In genomic region chr4:54526003-54526586, GRCm38 (mm10) we compare ENCODE assay signal across 18 mouse cellular contexts.
DNase-seq lines count a peak whose midpoint lies in the region; ATAC-seq and TF ChIP-seq lines count a peak whose summit lies in the region.
"Had no signal": no experiment of that assay in that cellular context is flagged by ENCODE, and none has a peak within 500 bp of the region (broad histone marks: within the 10 kb centered on the region; RNA-seq: fewer than 3 reads in every experiment).

No protein-coding gene starts in this region.

- no peak overlapping the region for H3K4me3 ChIP-seq in kidney, postnatal 0 days (replicated peaks; ENCODE audit: low read depth, low read length)
- H3K4me3 ChIP-seq in kidney, embryonic 15.5 days (replicated peaks), result no peak overlapping the region
- no peak overlapping the region for H3K4me3 ChIP-seq in embryonic facial prominence, embryonic 13.5 days
- no peak overlapping the region for H3K4me3 ChIP-seq in limb, embryonic 14.5 days (replicated peaks; ENCODE audit: low read length)
- H3K4me3 ChIP-seq: forebrain, embryonic 13.5 days; gastrocnemius, adult 2 months; heart, embryonic 15.5 days; hindbrain, embryonic 15.5 days; myocyte had no signal

- ATAC-seq in kidney, postnatal 0 days (replicated peaks; ENCODE audit: low FRiP score, low read depth), result no peak
- no peak for ATAC-seq in kidney, embryonic 15.5 days (replicated peaks; ENCODE audit: low FRiP score)
- ATAC-seq in embryonic facial prominence, embryonic 13.5 days (ENCODE audit: insufficient number of reproducible peaks, insufficient read depth, low FRiP score, low TSS enrichment, low read depth), result peak; percentile 69; the same call in 1 of the 2 replicates
- peak; percentile 92 for ATAC-seq in limb, embryonic 14.5 days (ENCODE audit: low FRiP score, low read depth)
- ATAC-seq: forebrain, embryonic 13.5 days had no signal

- H3K27ac ChIP-seq in kidney, postnatal 0 days, result no peak overlapping the region
- no peak overlapping the region for H3K27ac ChIP-seq in kidney, embryonic 15.5 days
- H3K27ac ChIP-seq in embryonic facial prominence, embryonic 13.5 days, result peak overlapping the region; percentile 49
- peak overlapping the region; percentile 71 for H3K27ac ChIP-seq in limb, embryonic 14.5 days (replicated peaks; ENCODE audit: low read depth, low read length)
- H3K27ac ChIP-seq: forebrain, embryonic 13.5 days; gastrocnemius, adult 2 months; heart, embryonic 15.5 days; hindbrain, embryonic 15.5 days had no signal

- no peak for TF ChIP-seq POLR2A in limb, embryonic 14.5 days (IDR thresholded peaks at IDR 0.05; ENCODE audit: borderline replicate concordance, extremely low read depth, insufficient read depth, insufficient read length)

- H3K9ac ChIP-seq in kidney, postnatal 0 days (ENCODE audit: low read depth, low read length), result no peak overlapping the region
- H3K9ac ChIP-seq in kidney, embryonic 15.5 days, result no peak overlapping the region
- no peak overlapping the region for H3K9ac ChIP-seq in embryonic facial prominence, embryonic 13.5 days
- H3K9ac ChIP-seq in limb, embryonic 14.5 days (ENCODE audit: low read depth, low read length, severe bottlenecking), result no peak overlapping the region
- H3K9ac ChIP-seq: forebrain, embryonic 13.5 days; heart, embryonic 15.5 days; hindbrain, embryonic 15.5 days had no signal

- no peaks in the 10 kb centered on the region for H3K27me3 ChIP-seq in kidney, postnatal 0 days (ENCODE audit: insufficient read depth, low read length)
- no peaks in the 10 kb centered on the region for H3K27me3 ChIP-seq in kidney, embryonic 15.5 days
- H3K27me3 ChIP-seq in embryonic facial prominence, embryonic 13.5 days, result no peaks in the 10 kb centered on the region
- no peaks in the 10 kb centered on the region for H3K27me3 ChIP-seq in limb, embryonic 14.5 days (ENCODE audit: control insufficient read depth, insufficient read depth, low read length)
- H3K27me3 ChIP-seq: forebrain, embryonic 13.5 days; heart, embryonic 15.5 days; hindbrain, embryonic 15.5 days had no signal

- WGBS in kidney, postnatal 0 days, result 23% methylated on average over 5 of the region's 5 CpGs
- WGBS in kidney, embryonic 15.5 days, result 19% methylated on average over 5 of the region's 5 CpGs
- WGBS in embryonic facial prominence, embryonic 13.5 days, result 4% methylated on average over 5 of the region's 5 CpGs
- 4% methylated on average over 5 of the region's 5 CpGs for WGBS in limb, embryonic 14.5 days

- no peaks in the 10 kb centered on the region for H3K9me3 ChIP-seq in kidney, postnatal 0 days (replicated peaks; ENCODE audit: low read length)
- H3K9me3 ChIP-seq in kidney, embryonic 15.5 days (replicated peaks), result no peaks in the 10 kb centered on the region
- no peaks in the 10 kb centered on the region for H3K9me3 ChIP-seq in embryonic facial prominence, embryonic 13.5 days
- H3K9me3 ChIP-seq in limb, embryonic 14.5 days (ENCODE audit: control insufficient read depth, low read length), result no peaks in the 10 kb centered on the region
- H3K9me3 ChIP-seq: forebrain, embryonic 13.5 days; heart, embryonic 15.5 days; hindbrain, embryonic 15.5 days had no signal

- H3K36me3 ChIP-seq in kidney, postnatal 0 days (ENCODE audit: insufficient read depth, low read length), result no peaks in the 10 kb centered on the region
- H3K36me3 ChIP-seq in kidney, embryonic 15.5 days, result no peaks in the 10 kb centered on the region
- H3K36me3 ChIP-seq in embryonic facial prominence, embryonic 13.5 days, result no peaks in the 10 kb centered on the region
- H3K36me3 ChIP-seq in limb, embryonic 14.5 days (ENCODE audit: control insufficient read depth, insufficient read depth, low read length), result no peaks in the 10 kb centered on the region
- H3K36me3 ChIP-seq: heart, embryonic 15.5 days; hindbrain, embryonic 15.5 days had no signal

- H3K4me2 ChIP-seq in kidney, postnatal 0 days (ENCODE audit: low read length), result no peak overlapping the region
- H3K4me2 ChIP-seq in kidney, embryonic 15.5 days, result no peak overlapping the region
- H3K4me2 ChIP-seq in embryonic facial prominence, embryonic 13.5 days, result peak overlapping the region; percentile 5; the same call in 1 of the 2 replicates
- no peak overlapping the region for H3K4me2 ChIP-seq in limb, embryonic 14.5 days (replicated peaks; ENCODE audit: low read depth, low read length, severe bottlenecking)
- H3K4me2 ChIP-seq: forebrain, embryonic 13.5 days; heart, embryonic 15.5 days; hindbrain, embryonic 15.5 days had no signal

- peak; percentile 12; the same call in 1 of the 2 replicates for TF ChIP-seq CTCF in kidney, postnatal 0 days (IDR thresholded peaks at IDR 0.05; ENCODE audit: low read depth)

- H3K4me1 ChIP-seq in kidney, postnatal 0 days (replicated peaks; ENCODE audit: insufficient read depth, low read length), result no peaks in the 10 kb centered on the region
- no peaks in the 10 kb centered on the region for H3K4me1 ChIP-seq in kidney, embryonic 15.5 days
- H3K4me1 ChIP-seq in embryonic facial prominence, embryonic 13.5 days, result peaks cover 36% of the 10 kb centered on the region
- H3K4me1 ChIP-seq in limb, embryonic 14.5 days (ENCODE audit: control insufficient read depth, insufficient read depth, low read length), result peaks cover 32% of the 10 kb centered on the region
- H3K4me1 ChIP-seq: forebrain, embryonic 13.5 days; hindbrain, embryonic 15.5 days had no signal

- no peak for DNase-seq in kidney, postnatal 0 days (ENCODE audit: low spot score)
- peak; percentile 74 for DNase-seq in embryo, embryonic 10 days (ENCODE audit: low spot score)
- DNase-seq in limb, embryonic 14.5 days (ENCODE audit: low spot score), result peak; percentile 81
- no peak for DNase-seq in cerebellum, adult 9-10 months
- DNase-seq in urinary bladder, postnatal 10 days (ENCODE audit: low spot score), result no peak
- no peak for DNase-seq in natural killer cell, adult 2 months (ENCODE audit: low spot score in 2 of 2)
- DNase-seq: adrenal gland, postnatal 10 days; cerebellum, adult 8-10 months; gastrocnemius, adult 2 months; heart, adult 18-20 months; kidney, adult 2 months; lung, adult 2 months had no signal

Comparison
In these comparisons a context has a peak if more than half of its experiments do, and no peak if none do; other contexts are left out.
1. ATAC-seq: peak in embryonic facial prominence, embryonic 13.5 days (single experiment) and limb, embryonic 14.5 days (single experiment); none in kidney, postnatal 0 days (single experiment) and kidney, embryonic 15.5 days (single experiment).
2. DNase-seq: peak in embryo, embryonic 10 days (single experiment) and limb, embryonic 14.5 days (single experiment); none in kidney, postnatal 0 days (single experiment), cerebellum, adult 9-10 months (single experiment), urinary bladder, postnatal 10 days (single experiment) and natural killer cell, adult 2 months (0 of 2).
3. H3K27ac ChIP-seq: peak in embryonic facial prominence, embryonic 13.5 days (single experiment) and limb, embryonic 14.5 days (single experiment); none in kidney, postnatal 0 days (single experiment) and kidney, embryonic 15.5 days (single experiment).